ENCODE assay signal across 9 mouse cellular contexts in genomic region chr12:15704412-15704811, GRCm38 (mm10).
A peak's percentile ranks its signal among the peaks of the same experiment; 100 is the strongest.
DNase-seq lines count a peak whose midpoint lies in the region; ATAC-seq and TF ChIP-seq lines count a peak whose summit lies in the region.
"Had no signal": no experiment of that assay in that cellular context is flagged by ENCODE, and none has a peak within 500 bp of the region (broad histone marks: within the 10 kb centered on the region; RNA-seq: fewer than 3 reads in every experiment).

No protein-coding gene starts in this region.

- no peaks in the 10 kb centered on the region for H3K4me1 ChIP-seq in forebrain, embryonic 14.5 days (ENCODE audit: control insufficient read depth, insufficient read depth, low read length)
- no peaks in the 10 kb centered on the region for H3K4me1 ChIP-seq in forebrain, embryonic 10.5 days
- H3K4me1 ChIP-seq in lung, adult 2 months (ENCODE audit: control insufficient read depth, insufficient read depth, low read length) = peaks cover 4% of the 10 kb centered on the region
- H3K4me1 ChIP-seq in stomach, embryonic 14.5 days (ENCODE audit: control insufficient read depth, insufficient read depth, low read length) = 0 out of 2 replicates have a peak, but pooled peaks cover 6% of the 10 kb centered on the region

- POLR2A ChIA-PET in Patski (lab: Charles Lee) = no interaction called here

- in situ Hi-C loops in Patski (cut with MboI; ENCODE audit: low pct_unique_long_range_greater_than_20kb) = no loop called here

- H3K27ac ChIP-seq in forebrain, embryonic 14.5 days (ENCODE audit: low read depth, low read length) = no peak overlapping the region
- no peak overlapping the region for H3K27ac ChIP-seq in forebrain, embryonic 10.5 days
- peak overlapping the region; percentile 62; the same call in 1 of the 2 replicates for H3K27ac ChIP-seq in stomach, embryonic 14.5 days (ENCODE audit: low read length)
- H3K27ac ChIP-seq: embryonic facial prominence, embryonic 12.5 days had no signal

- no peak overlapping the region for H3K9ac ChIP-seq in forebrain, embryonic 14.5 days (ENCODE audit: low read length)
- H3K9ac ChIP-seq in stomach, embryonic 14.5 days (replicated peaks; ENCODE audit: low read depth, low read length) = no peak overlapping the region
- H3K9ac ChIP-seq: embryonic facial prominence, embryonic 12.5 days had no signal

- ATAC-seq in forebrain, embryonic 14.5 days = no peak
- peak; percentile 95 for ATAC-seq in Patski
- ATAC-seq in stomach, embryonic 14.5 days (ENCODE audit: insufficient number of reproducible peaks, insufficient read depth, low FRiP score, low read depth) = peak; percentile 81
- no peak for ATAC-seq in CD4-positive, CD25-positive, alpha-beta regulatory T cell, adult 4 months

- no peak overlapping the region for H3K4me2 ChIP-seq in forebrain, embryonic 14.5 days (ENCODE audit: low read length)
- 0 out of 2 replicates have a peak overlapping the region, but pooled peaks have one; percentile 0 for H3K4me2 ChIP-seq in stomach, embryonic 14.5 days (replicated peaks; ENCODE audit: low read depth, low read length)
- H3K4me2 ChIP-seq: embryonic facial prominence, embryonic 12.5 days had no signal

- DNase-seq in forebrain, embryonic 14.5 days (ENCODE audit: low spot score) = peak; percentile 13
- no peak for DNase-seq in forebrain, embryonic 10.5 days (ENCODE audit: extremely low spot score, low spot score)
- peak; percentile 70 for DNase-seq in Patski (ENCODE audit: low read depth, low spot score)
- DNase-seq in gastrocnemius, postnatal 10 days = peak; percentile 31
- peak; percentile 65 for DNase-seq in kidney, adult 18-20 months
- peak; percentile 31 for DNase-seq in lung, adult 2 months

- no peak overlapping the region for H3K4me3 ChIP-seq in forebrain, embryonic 14.5 days (ENCODE audit: low read depth, low read length)
- no peak overlapping the region for H3K4me3 ChIP-seq in forebrain, embryonic 10.5 days
- no peak overlapping the region for H3K4me3 ChIP-seq in lung, adult 2 months (replicated peaks; ENCODE audit: extremely low read depth, low read depth, low read length)
- no peak overlapping the region for H3K4me3 ChIP-seq in stomach, embryonic 14.5 days (ENCODE audit: low read depth, low read length)
- H3K4me3 ChIP-seq: embryonic facial prominence, embryonic 12.5 days had no signal

- CTCF ChIA-PET in Patski (lab: Charles Lee) = no interaction called here

- no peak for TF ChIP-seq CTCF in Patski (IDR thresholded peaks at IDR 0.05)
- no peak for TF ChIP-seq CTCF in lung, adult 2 months (IDR thresholded peaks at IDR 0.05; ENCODE audit: insufficient read depth, low read length)

- 0 out of 2 replicates have a peak, but pooled peaks have one; percentile 2 for TF ChIP-seq POLR2A in lung, adult 2 months (IDR thresholded peaks at IDR 0.05; ENCODE audit: borderline replicate concordance, extremely low read depth, low read depth, low read length)

- no peaks in the 10 kb centered on the region for H3K9me3 ChIP-seq in forebrain, embryonic 14.5 days (replicated peaks; ENCODE audit: control insufficient read depth, low read length)
- H3K9me3 ChIP-seq in forebrain, embryonic 10.5 days = no peaks in the 10 kb centered on the region
- no peaks in the 10 kb centered on the region for H3K9me3 ChIP-seq in stomach, embryonic 14.5 days (ENCODE audit: control insufficient read depth, low read depth, low read length)
- H3K9me3 ChIP-seq: embryonic facial prominence, embryonic 12.5 days had no signal

- H3K27me3 ChIP-seq in forebrain, embryonic 14.5 days (replicated peaks; ENCODE audit: control insufficient read depth, insufficient read depth, low read length) = no peaks in the 10 kb centered on the region
- H3K27me3 ChIP-seq in forebrain, embryonic 10.5 days (ENCODE audit: poor library complexity, severe bottlenecking) = no peaks in the 10 kb centered on the region
- H3K27me3 ChIP-seq in Patski = no peaks in the 10 kb centered on the region
- H3K27me3 ChIP-seq in stomach, embryonic 14.5 days (ENCODE audit: control insufficient read depth, insufficient read depth, low read length) = no peaks in the 10 kb centered on the region
- H3K27me3 ChIP-seq: embryonic facial prominence, embryonic 12.5 days had no signal

- 68% methylated on average over 5 of the region's 5 CpGs for WGBS in forebrain, embryonic 14.5 days
- WGBS in forebrain, embryonic 10.5 days = 70% methylated on average over 5 of the region's 5 CpGs
- 28% methylated on average over 5 of the region's 5 CpGs for WGBS in lung, adult 2 months
- WGBS in stomach, embryonic 14.5 days = 12% methylated on average over 5 of the region's 5 CpGs

- no peaks in the 10 kb centered on the region for H3K36me3 ChIP-seq in forebrain, embryonic 14.5 days (ENCODE audit: control insufficient read depth, insufficient read depth, low read length)
- H3K36me3 ChIP-seq in forebrain, embryonic 10.5 days (replicated peaks) = no peaks in the 10 kb centered on the region
- no peaks in the 10 kb centered on the region for H3K36me3 ChIP-seq in stomach, embryonic 14.5 days (ENCODE audit: control insufficient read depth, insufficient read depth, low read length)
- H3K36me3 ChIP-seq: embryonic facial prominence, embryonic 12.5 days had no signal

Comparison
In these comparisons a context has a peak if more than half of its experiments do, and no peak if none do; other contexts are left out.
1. ATAC-seq: peak in Patski (single experiment) and stomach, embryonic 14.5 days (single experiment); none in forebrain, embryonic 14.5 days (single experiment) and CD4-positive, CD25-positive, alpha-beta regulatory T cell, adult 4 months (single experiment).